Mouse (Mus musculus) midbrain, embryonic 11.5 days (tissue): ENCODE results near the gene Btg2. TPM values are rescaled to one million over a fixed set of nuclear protein-coding genes. Genes with fewer than 3 reads are reported as not detected.

Source experiments
- ATAC-seq: fragments of 200-750 bp; cut with Nextera tagmentation; 2 replicates; pipeline ENCODE4 v1.8.0; 2017; ENCODE audit warnings: moderate TSS enrichment, moderate library complexity; ENCODE audit not compliant: low FRiP score
- DNase-seq: peaks from one replicate; pipeline ENCODE4 v3.0.0; 2015; ENCODE audit warnings: low spot score; ENCODE audit errors: missing footprints
- H3K27ac ChIP-seq: fragments of 300-500 bp; sonication (generic); 2 replicates; pipeline ENCODE4 v1.5.1; 2014; ENCODE audit warnings: low read depth, low read length
- H3K27me3 ChIP-seq: fragments of 300-500 bp; sonication (generic); 2 replicates; pipeline ENCODE4 v1.6.1; 2014; ENCODE audit warnings: mild to moderate bottlenecking, low read length, moderate library complexity, mixed read lengths; ENCODE audit not compliant: control insufficient read depth, insufficient read depth
- H3K36me3 ChIP-seq: fragments of 300-500 bp; sonication (generic); 2 replicates; pipeline ENCODE4 v1.6.1; 2014; ENCODE audit warnings: mild to moderate bottlenecking, low read length, moderate library complexity, mixed read lengths; ENCODE audit not compliant: control insufficient read depth, insufficient read depth
- H3K4me1 ChIP-seq: fragments of 300-500 bp; sonication (generic); 2 replicates; pipeline ENCODE4 v1.6.1; 2014; ENCODE audit warnings: low read length; ENCODE audit not compliant: control insufficient read depth, insufficient read depth
- H3K4me2 ChIP-seq: fragments of 300-500 bp; sonication (generic); 2 replicates; pipeline ENCODE4 v1.6.1; 2014; ENCODE audit warnings: mild to moderate bottlenecking, moderate library complexity
- H3K4me3 ChIP-seq: fragments of 300-500 bp; sonication (generic); 2 replicates; pipeline ENCODE4 v1.5.1; 2014; ENCODE audit warnings: low read depth, low read length
- H3K9ac ChIP-seq: fragments of 300-500 bp; sonication (generic); 2 replicates; pipeline ENCODE4 v1.6.1; 2014; ENCODE audit warnings: low read length
- H3K9me3 ChIP-seq: fragments of 300-500 bp; sonication (generic); 2 replicates; pipeline ENCODE4 v1.6.1; 2016; ENCODE audit warnings: low read length; ENCODE audit not compliant: control insufficient read depth
- WGBS: fragments of 180-500 bp; shearing (Covaris S2); extraction: QIAGEN DNeasy Blood & Tissue Kit; methylation state at CpG from one replicate; pipeline ENCODE4 v1.1.7; 2014; 5-methylcytosine and 5-hydroxymethylcytosine counted together
- polyA plus RNA-seq: library from polyadenylated mRNA; unstranded; fragments of >200 nt; fragmentation: Nextera tagmentation; extraction: Ambion mirVana; gene quantifications from 2 replicates; pipeline ENCODE4 v1.2.1, GENCODE M21; 2014

Btg2 gene
- polyA plus RNA-seq, 1 experiment from 2014 or later = 153 TPM

DNA sequence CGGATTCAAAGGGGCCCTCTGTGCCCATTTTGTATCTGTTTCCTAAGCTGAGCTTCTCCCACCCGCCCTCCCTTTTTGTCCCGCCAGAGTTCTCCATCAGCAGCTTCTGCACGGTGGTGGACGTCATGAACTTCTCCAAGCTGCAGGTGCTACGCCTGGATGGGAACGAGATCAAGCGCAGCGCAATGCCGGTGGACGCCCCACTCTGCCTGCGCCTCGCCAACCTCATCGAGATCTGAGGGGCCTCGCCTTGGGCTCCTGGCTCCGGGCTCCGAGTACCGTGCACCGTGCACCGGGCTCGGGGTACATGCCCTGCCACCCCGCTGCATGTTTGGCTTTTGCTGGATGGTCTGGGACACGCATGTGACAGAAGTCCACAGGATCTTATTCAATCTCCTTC lies 32.5 kb downstream of the Btg2 start:
- no peaks in the 10 kb centered on the region for H3K27me3 ChIP-seq
- no peaks in the 10 kb centered on the region for H3K9me3 ChIP-seq
- no peak for DNase-seq
- H3K4me2 ChIP-seq = peak overlapping the region; percentile 41
- peak overlapping the region; percentile 55; the same call in 1 of the 2 replicates for H3K9ac ChIP-seq
- no peak overlapping the region for H3K27ac ChIP-seq
- ATAC-seq = peak; percentile 63
- peaks cover 8% of the 10 kb centered on the region for H3K4me1 ChIP-seq
- peak overlapping the region; percentile 20 for H3K4me3 ChIP-seq
- 26% methylated on average over 23 of the region's 23 CpGs for WGBS
- H3K36me3 ChIP-seq = no peaks in the 10 kb centered on the region

DNA sequence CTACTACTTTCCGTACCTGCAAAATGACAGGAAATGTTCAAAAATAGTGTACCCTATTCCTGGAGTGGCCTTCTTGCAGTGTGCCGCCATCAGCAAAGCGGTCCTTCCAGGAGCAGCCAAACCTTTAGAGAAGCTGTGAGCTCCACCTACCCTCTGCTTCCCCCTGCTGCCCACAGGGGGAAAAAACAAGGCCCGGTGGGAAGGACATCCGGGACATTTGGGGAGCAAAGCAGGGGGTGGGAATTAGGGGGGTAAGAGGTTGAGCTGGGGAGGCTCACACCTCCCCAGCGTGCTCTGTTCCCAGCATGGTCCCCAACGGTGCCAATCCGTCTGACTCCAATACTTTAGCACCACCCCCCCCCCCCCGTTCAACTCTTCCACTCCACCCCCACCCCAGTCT lies 32.9 kb downstream of the Btg2 start:
- Histone ChIP-seq H3K36me3 (no peaks in the 10 kb centered on the region), H3K4me1 (peaks cover 8% of the 10 kb centered on the region), H3K9ac (peak overlapping the region; percentile 51), H3K27ac (no peak overlapping the region), H3K4me2 (peak overlapping the region; percentile 41), H3K9me3 (no peaks in the 10 kb centered on the region), H3K27me3 (no peaks in the 10 kb centered on the region), H3K4me3 (peak overlapping the region; percentile 20)
- 7% methylated on average over 9 of the region's 9 CpGs for WGBS
- DNase-seq (peak; percentile 98), ATAC-seq (peak; percentile 78)

DNA sequence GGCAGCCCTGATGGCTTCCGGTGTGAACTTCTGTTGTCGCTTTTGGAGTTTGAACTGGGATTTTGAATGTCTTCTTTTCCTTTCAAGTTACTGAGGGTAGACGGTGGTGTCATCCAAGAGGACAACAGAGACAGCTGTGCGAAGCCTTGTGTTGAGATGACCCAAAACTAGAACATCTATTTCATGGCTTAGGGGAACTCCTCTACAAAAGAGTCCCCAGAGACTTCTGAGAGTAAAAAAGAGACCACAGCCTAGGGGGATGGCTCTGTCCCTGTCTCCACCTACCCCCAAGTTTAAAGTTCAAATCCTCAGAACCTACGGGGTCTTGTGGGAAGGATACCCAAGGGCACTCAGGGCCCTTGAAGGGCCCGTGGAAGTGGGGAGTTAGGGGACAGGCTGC lies 34.1 kb downstream of the Btg2 start:
- no peak overlapping the region for H3K4me3 ChIP-seq
- H3K27ac ChIP-seq = no peak overlapping the region
- no peaks in the 10 kb centered on the region for H3K36me3 ChIP-seq
- DNase-seq (no peak), ATAC-seq (no peak)
- 88% methylated on average over 6 of the region's 6 CpGs for WGBS
- peaks cover 8% of the 10 kb centered on the region for H3K4me1 ChIP-seq
- H3K9me3 ChIP-seq = no peaks in the 10 kb centered on the region
- no peak overlapping the region for H3K9ac ChIP-seq
- no peak overlapping the region for H3K4me2 ChIP-seq
- H3K27me3 ChIP-seq = no peaks in the 10 kb centered on the region

DNA sequence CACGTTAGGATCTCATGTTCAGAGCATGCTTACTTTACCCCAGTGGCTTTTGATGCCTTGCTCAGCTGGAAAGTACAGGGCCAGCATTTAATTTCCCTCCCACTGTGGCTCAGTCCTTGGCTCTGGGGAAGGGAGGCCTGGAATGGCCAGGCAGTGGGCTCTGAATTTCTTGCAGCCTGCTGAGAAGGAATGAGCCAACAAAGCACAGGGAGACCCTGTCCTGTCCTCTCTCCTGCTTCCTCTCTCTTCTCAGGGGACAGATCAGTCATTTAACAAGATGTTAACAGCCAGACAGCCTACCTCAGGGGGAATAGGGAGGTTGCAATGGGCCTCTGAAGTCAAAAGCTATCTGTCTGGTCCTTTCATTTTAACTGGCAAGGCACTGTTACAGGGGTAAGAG lies 36.6 kb downstream of the Btg2 start:
- Histone ChIP-seq H3K4me3 (no peak overlapping the region), H3K4me2 (no peak overlapping the region), H3K9ac (no peak overlapping the region), H3K9me3 (no peaks in the 10 kb centered on the region), H3K36me3 (no peaks in the 10 kb centered on the region), H3K27ac (no peak overlapping the region), H3K4me1 (peaks cover 8% of the 10 kb centered on the region), H3K27me3 (no peaks in the 10 kb centered on the region)
- 8% methylated on average over 1 of the region's 1 CpGs for WGBS
- DNase-seq = no peak
- no peak for ATAC-seq

DNA sequence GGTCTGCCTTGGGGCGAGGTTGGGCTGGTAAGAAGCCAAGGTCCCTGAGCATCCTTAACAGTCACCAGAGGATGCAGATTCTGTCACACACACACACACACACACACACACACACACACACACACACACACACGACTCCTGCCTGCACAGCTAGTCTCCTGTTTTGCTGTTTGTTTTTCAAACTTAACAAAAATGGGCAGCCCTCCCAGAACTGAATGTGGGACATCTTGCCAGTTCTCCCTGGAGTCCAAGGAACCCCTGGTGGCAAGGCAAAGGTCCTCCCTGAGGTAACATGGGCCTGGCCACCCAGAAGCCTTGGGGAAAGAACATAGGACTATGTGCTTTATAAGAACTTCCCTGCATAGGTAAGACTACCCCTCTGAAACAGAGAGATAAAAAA lies 37.0 kb downstream of the Btg2 start:
- ATAC-seq (no peak), DNase-seq (no peak)
- no peaks in the 10 kb centered on the region for H3K27me3 ChIP-seq
- H3K4me3 ChIP-seq = no peak overlapping the region
- H3K9ac ChIP-seq = no peak overlapping the region
- H3K4me1 ChIP-seq = peaks cover 8% of the 10 kb centered on the region
- H3K36me3 ChIP-seq = no peaks in the 10 kb centered on the region
- H3K27ac ChIP-seq = no peak overlapping the region
- no peaks in the 10 kb centered on the region for H3K9me3 ChIP-seq
- 44% methylated on average over 2 of the region's 2 CpGs for WGBS
- no peak overlapping the region for H3K4me2 ChIP-seq

DNA sequence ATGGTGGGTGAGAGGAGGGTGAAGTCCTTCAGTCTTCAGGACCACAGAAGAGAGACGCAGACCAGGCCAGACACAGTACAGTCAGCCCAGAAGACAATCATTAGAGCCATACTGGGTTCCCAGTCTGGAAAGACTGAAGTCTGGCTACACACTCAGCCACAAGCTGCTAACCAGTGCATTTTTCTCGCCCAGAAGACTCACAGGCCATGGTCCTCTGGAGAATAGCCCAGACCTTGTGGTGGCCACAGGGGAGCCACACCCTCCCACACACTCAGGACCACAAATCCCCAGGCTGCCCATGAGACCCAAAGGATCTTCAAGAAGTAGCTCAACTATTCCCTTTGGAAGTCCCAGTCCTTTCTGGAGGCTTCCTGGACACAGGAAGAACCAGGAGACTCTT lies 39.6 kb downstream of the Btg2 start:
- Histone ChIP-seq H3K4me1 (no peaks in the 10 kb centered on the region), H3K9me3 (no peaks in the 10 kb centered on the region), H3K27me3 (no peaks in the 10 kb centered on the region), H3K9ac (no peak overlapping the region), H3K4me3 (no peak overlapping the region), H3K4me2 (no peak overlapping the region), H3K36me3 (no peaks in the 10 kb centered on the region), H3K27ac (no peak overlapping the region)
- ATAC-seq (no peak), DNase-seq (no peak)
- 89% methylated on average over 2 of the region's 2 CpGs for WGBS

DNA sequence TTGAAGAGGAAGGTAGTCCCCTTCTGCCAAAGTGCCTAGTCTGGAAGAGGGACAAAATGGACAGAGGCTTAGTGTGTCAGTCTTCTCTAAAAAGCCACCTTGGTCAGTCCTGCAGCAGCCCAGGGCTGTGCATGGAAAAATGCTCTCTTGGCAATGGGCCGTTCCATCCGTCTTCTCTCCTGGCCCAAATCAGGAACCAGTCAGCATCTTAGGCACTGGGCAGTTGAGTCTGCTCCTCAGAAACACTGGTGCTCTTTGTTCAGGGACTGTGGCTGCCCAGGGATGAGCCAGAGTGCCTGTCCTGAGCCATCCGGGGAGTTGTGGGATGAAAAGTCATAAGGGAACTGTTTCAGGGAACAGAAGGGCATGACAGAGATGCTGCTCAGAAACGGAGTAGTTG lies 40.6 kb downstream of the Btg2 start:
- DNase-seq (no peak), ATAC-seq (no peak)
- no peaks in the 10 kb centered on the region for H3K27me3 ChIP-seq
- H3K27ac ChIP-seq = no peak overlapping the region
- no peak overlapping the region for H3K4me2 ChIP-seq
- H3K9ac ChIP-seq = no peak overlapping the region
- no peaks in the 10 kb centered on the region for H3K9me3 ChIP-seq
- H3K36me3 ChIP-seq = no peaks in the 10 kb centered on the region
- H3K4me1 ChIP-seq = no peaks in the 10 kb centered on the region
- H3K4me3 ChIP-seq = no peak overlapping the region
- whole genome bisulfite sequencing = 87% methylated on average over 4 of the region's 4 CpGs

DNA sequence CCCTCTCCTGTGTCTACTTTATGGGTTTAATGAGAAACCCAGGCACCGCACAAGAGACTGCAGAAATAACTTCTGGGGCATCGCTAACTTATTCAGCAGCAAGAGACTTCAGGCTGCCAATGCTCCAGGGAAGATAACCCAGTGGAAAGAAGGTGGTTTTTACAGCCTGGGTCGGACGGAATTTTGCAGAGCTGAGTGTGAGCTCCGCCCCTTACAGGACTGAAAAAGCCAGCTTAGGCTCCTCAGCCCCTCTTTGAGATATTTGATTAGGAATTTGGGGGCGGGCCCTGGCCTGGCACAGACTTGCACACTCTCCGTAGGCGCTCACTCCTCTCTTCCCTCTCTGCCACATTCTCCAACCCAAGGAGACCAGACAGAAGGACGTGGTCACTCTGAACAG lies 41.7 kb downstream of the Btg2 start, which contains the start of gene Fmod:
TSS of gene Fmod (plus strand) at position 83 of the 400 bp plus-strand sequence.
- Histone ChIP-seq H3K9me3 (no peaks in the 10 kb centered on the region), H3K4me1 (no peaks in the 10 kb centered on the region), H3K4me2 (no peak within 1 kb of the TSS), H3K27ac (no peak within 1 kb of the TSS), H3K27me3 (no peaks in the 10 kb centered on the region), H3K36me3 (no peaks in the 10 kb centered on the region), H3K4me3 (no peak within 1 kb of the TSS), H3K9ac (no peak within 1 kb of the TSS)
- no peak for ATAC-seq
- 48% methylated on average over 9 of the region's 9 CpGs for WGBS
- no peak for DNase-seq

DNA sequence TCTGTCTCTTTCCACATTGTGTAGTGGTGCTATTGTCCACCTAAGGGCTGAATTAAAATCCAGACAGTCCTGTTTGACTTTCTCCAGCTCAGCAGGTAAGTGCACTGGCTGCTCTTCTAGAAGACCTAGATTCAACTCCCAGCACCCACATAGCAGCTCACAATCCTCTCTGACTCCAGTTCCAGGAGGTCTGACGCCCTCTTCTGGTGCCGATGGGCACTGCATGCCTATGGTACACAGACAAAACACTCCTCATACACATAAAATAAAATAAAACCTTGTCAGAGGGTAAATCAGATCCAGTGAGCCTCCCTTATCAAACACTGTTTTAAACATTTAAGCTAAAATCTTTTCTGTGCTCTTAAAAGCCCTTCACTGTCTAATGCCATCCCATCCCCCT lies 42.4 kb downstream of the Btg2 start:
- 67% methylated on average over 2 of the region's 2 CpGs for WGBS
- no peaks in the 10 kb centered on the region for H3K36me3 ChIP-seq

More for the DNA sequence above, 42.4 kb downstream of the Btg2 start:
- no peak overlapping the region for H3K4me2 ChIP-seq
- H3K4me3 ChIP-seq = no peak overlapping the region
- no peak overlapping the region for H3K9ac ChIP-seq
- ATAC-seq (no peak), DNase-seq (no peak)
- H3K27me3 ChIP-seq = no peaks in the 10 kb centered on the region
- no peak overlapping the region for H3K27ac ChIP-seq
- H3K9me3 ChIP-seq = no peaks in the 10 kb centered on the region
- no peaks in the 10 kb centered on the region for H3K4me1 ChIP-seq
